Mouse (Mus musculus): Measurements from ENCODE around the gene Fxyd4. TPM values are rescaled to one million over a fixed set of nuclear protein-coding genes. Genes with fewer than 3 reads are reported as not detected.

The Fxyd4 gene
- total and polyA plus RNA-seq, 2 experiments from 2014 or later: 0.47 TPM; not detected in 1

GRCm38 (mm10) chr6:117929945-117930655 lies 7.4 kb downstream of the Fxyd4 start:
- no peak for ATAC-seq
- Histone ChIP-seq H3K27ac (ENCODE audit: low read depth, low read length) (no peak overlapping the region), H3K4me1 (ENCODE audit: insufficient read depth) (no peaks in the 10 kb centered on the region), H3K4me3 (ENCODE audit: low read depth, low read length) (no peak overlapping the region), H3K36me3 (ENCODE audit: insufficient read depth) (peaks cover 29% of the 10 kb centered on the region; the same call in 1 of the 2 replicates), H3K27me3 (ENCODE audit: insufficient read depth, low read length) (no peaks in the 10 kb centered on the region), H3K9me3 (ENCODE audit: low read length) (no peaks in the 10 kb centered on the region), H3K9ac (no peak overlapping the region), H3K4me2 (ENCODE audit: low read depth) (no peak overlapping the region)
- 94% methylated on average over 3 of the region's 3 CpGs for WGBS
- no peak for TF ChIP-seq CTCF (IDR thresholded peaks at IDR 0.05; ENCODE audit: low read depth)
- DNase-seq: no peak

- TF ChIP-seq CTCF (IDR thresholded peaks at IDR 0.05; ENCODE audit: low read depth): no peak
- ATAC-seq (no peak), DNase-seq (no peak)
- Histone ChIP-seq H3K27me3 (ENCODE audit: insufficient read depth, low read length) (no peaks in the 10 kb centered on the region), H3K9me3 (ENCODE audit: low read length) (no peaks in the 10 kb centered on the region), H3K4me1 (ENCODE audit: insufficient read depth) (no peaks in the 10 kb centered on the region), H3K4me3 (ENCODE audit: low read depth, low read length) (no peak overlapping the region), H3K4me2 (ENCODE audit: low read depth) (no peak overlapping the region), H3K9ac (no peak overlapping the region), H3K36me3 (ENCODE audit: insufficient read depth) (peaks cover 29% of the 10 kb centered on the region; the same call in 1 of the 2 replicates), H3K27ac (ENCODE audit: low read depth, low read length) (no peak overlapping the region)
- WGBS: 92% methylated on average over 5 of the region's 5 CpGs
Measured at GRCm38 (mm10) chr6:117928746-117929145, 8.7 kb downstream of the Fxyd4 start.

- H3K9me3 ChIP-seq (ENCODE audit: low read length): no peaks in the 10 kb centered on the region
- ATAC-seq (no peak), DNase-seq (no peak)
- H3K27ac ChIP-seq (ENCODE audit: low read depth, low read length): no peak overlapping the region
- 76% methylated on average over 7 of the region's 7 CpGs for WGBS
- no peak overlapping the region for H3K4me3 ChIP-seq (ENCODE audit: low read depth, low read length)
- peaks cover 29% of the 10 kb centered on the region; the same call in 1 of the 2 replicates for H3K36me3 ChIP-seq (ENCODE audit: insufficient read depth)
- H3K4me2 ChIP-seq (ENCODE audit: low read depth): no peak overlapping the region
- no peak overlapping the region for H3K9ac ChIP-seq
- no peaks in the 10 kb centered on the region for H3K27me3 ChIP-seq (ENCODE audit: insufficient read depth, low read length)
- H3K4me1 ChIP-seq (ENCODE audit: insufficient read depth): no peaks in the 10 kb centered on the region
- no peak for TF ChIP-seq CTCF (IDR thresholded peaks at IDR 0.05; ENCODE audit: low read depth)
Measured at GRCm38 (mm10) chr6:117927955-117928354, 9.5 kb downstream of the Fxyd4 start.

- ATAC-seq (no peak), DNase-seq (no peak)
- Histone ChIP-seq H3K9ac (no peak overlapping the region), H3K27ac (ENCODE audit: low read depth, low read length) (no peak overlapping the region), H3K27me3 (ENCODE audit: insufficient read depth, low read length) (no peaks in the 10 kb centered on the region), H3K9me3 (ENCODE audit: low read length) (no peaks in the 10 kb centered on the region), H3K36me3 (ENCODE audit: insufficient read depth) (peaks cover 29% of the 10 kb centered on the region; the same call in 1 of the 2 replicates), H3K4me1 (ENCODE audit: insufficient read depth) (no peaks in the 10 kb centered on the region), H3K4me2 (ENCODE audit: low read depth) (no peak overlapping the region), H3K4me3 (ENCODE audit: low read depth, low read length) (no peak overlapping the region)
- WGBS: 83% methylated on average over 4 of the region's 4 CpGs
- no peak for TF ChIP-seq CTCF (IDR thresholded peaks at IDR 0.05; ENCODE audit: low read depth)
Measured at GRCm38 (mm10) chr6:117926871-117927491, 10.5 kb downstream of the Fxyd4 start.

GRCm38 (mm10) chr6:117922041-117922440 lies 15.5 kb downstream of the Fxyd4 start:
- Histone ChIP-seq H3K36me3 (ENCODE audit: insufficient read depth) (peaks cover 12% of the 10 kb centered on the region; the same call in 1 of the 2 replicates), H3K4me1 (ENCODE audit: insufficient read depth) (0 out of 2 replicates have a peak, but pooled peaks cover 4% of the 10 kb centered on the region), H3K4me2 (ENCODE audit: low read depth) (no peak overlapping the region), H3K27ac (ENCODE audit: low read depth, low read length) (no peak overlapping the region), H3K4me3 (ENCODE audit: low read depth, low read length) (no peak overlapping the region), H3K27me3 (ENCODE audit: insufficient read depth, low read length) (no peaks in the 10 kb centered on the region), H3K9me3 (ENCODE audit: low read length) (no peaks in the 10 kb centered on the region), H3K9ac (no peak overlapping the region)
- no peak for DNase-seq
- WGBS: 94% methylated on average over 3 of the region's 3 CpGs
- TF ChIP-seq CTCF (IDR thresholded peaks at IDR 0.05; ENCODE audit: low read depth): no peak
- ATAC-seq: no peak

GRCm38 (mm10) chr6:117920659-117921640 lies 16.5 kb downstream of the Fxyd4 start:
- Histone ChIP-seq H3K27ac (ENCODE audit: low read depth, low read length) (no peak overlapping the region), H3K9me3 (ENCODE audit: low read length) (no peaks in the 10 kb centered on the region), H3K9ac (no peak overlapping the region), H3K4me3 (ENCODE audit: low read depth, low read length) (no peak overlapping the region), H3K27me3 (ENCODE audit: insufficient read depth, low read length) (no peaks in the 10 kb centered on the region), H3K4me1 (ENCODE audit: insufficient read depth) (peaks cover 8% of the 10 kb centered on the region), H3K36me3 (ENCODE audit: insufficient read depth) (peaks cover 5% of the 10 kb centered on the region; the same call in 1 of the 2 replicates), H3K4me2 (ENCODE audit: low read depth) (no peak overlapping the region)
- ATAC-seq (no peak), DNase-seq (peak; percentile 28)
- peak; percentile 82 for TF ChIP-seq CTCF (IDR thresholded peaks at IDR 0.05; ENCODE audit: low read depth)
- 67% methylated on average over 3 of the region's 3 CpGs for WGBS

Measured in forebrain, postnatal 0 days (tissue).